11 mouse cellular contexts compared by ENCODE assay signal in genomic region chr6:13159437-13159836, GRCm38 (mm10).
DNase-seq lines count a peak whose midpoint lies in the region; ATAC-seq lines count a peak whose summit lies in the region.
"Had no signal": no experiment of that assay in that cellular context is flagged by ENCODE, and none has a peak within 500 bp of the region (broad histone marks: within the 10 kb centered on the region; RNA-seq: fewer than 3 reads in every experiment).

No protein-coding gene starts in this region.

- no peak overlapping the region for H3K9ac ChIP-seq in hindbrain, embryonic 14.5 days
- no peak overlapping the region for H3K9ac ChIP-seq in intestine, embryonic 16.5 days (ENCODE audit: low read depth, low read length)
- H3K9ac ChIP-seq: liver, embryonic 13.5 days had no signal

- peak; percentile 93 for ATAC-seq in frontal cortex, adult (ENCODE audit: low TSS enrichment)
- peak; percentile 78 for ATAC-seq in hindbrain, embryonic 14.5 days (ENCODE audit: low FRiP score)
- no peak for ATAC-seq in intestine, embryonic 16.5 days

- H3K4me2 ChIP-seq in hindbrain, embryonic 14.5 days (replicated peaks), result no peak overlapping the region
- no peak overlapping the region for H3K4me2 ChIP-seq in intestine, embryonic 16.5 days (ENCODE audit: low read depth, low read length)
- H3K4me2 ChIP-seq: liver, embryonic 13.5 days had no signal

- H3K27ac ChIP-seq in hindbrain, embryonic 14.5 days, result no peak overlapping the region
- no peak overlapping the region for H3K27ac ChIP-seq in intestine, embryonic 16.5 days (ENCODE audit: low read length)
- H3K27ac ChIP-seq: liver, embryonic 13.5 days had no signal

- DNase-seq in frontal cortex, postnatal 10 days (ENCODE audit: low spot score in 2 of 2), result no peak
- DNase-seq in right cerebral cortex, adult 18-20 months, result peak; percentile 37
- DNase-seq in right cerebral cortex, postnatal 36 days (ENCODE audit: low spot score in 2 of 2), result no peak
- peak; percentile 46 for DNase-seq in hindbrain, embryonic 14.5 days (ENCODE audit: low spot score)
- no peak for DNase-seq in ovary, postnatal 10 days (ENCODE audit: low spot score)
- no peak for DNase-seq in gastrocnemius, postnatal 25 days
- DNase-seq: cerebellum, adult 11-12 months; kidney, adult 8-10 months; liver, embryonic 13.5 days had no signal

- no peak overlapping the region for H3K4me3 ChIP-seq in hindbrain, embryonic 14.5 days (replicated peaks; ENCODE audit: low read length)
- no peak overlapping the region for H3K4me3 ChIP-seq in intestine, embryonic 16.5 days (ENCODE audit: low read length)
- H3K4me3 ChIP-seq: liver, embryonic 13.5 days had no signal

- WGBS in hindbrain, embryonic 14.5 days, result 90% methylated on average over 2 of the region's 2 CpGs
- WGBS in intestine, embryonic 16.5 days, result 91% methylated on average over 2 of the region's 2 CpGs

- no peaks in the 10 kb centered on the region for H3K27me3 ChIP-seq in hindbrain, embryonic 14.5 days (ENCODE audit: control insufficient read depth, insufficient read depth, low read length)
- no peaks in the 10 kb centered on the region for H3K27me3 ChIP-seq in intestine, embryonic 16.5 days (replicated peaks; ENCODE audit: control insufficient read depth, insufficient read depth, low read length)
- H3K27me3 ChIP-seq: liver, embryonic 13.5 days had no signal

- H3K4me1 ChIP-seq in hindbrain, embryonic 14.5 days (replicated peaks; ENCODE audit: control insufficient read depth, insufficient read depth, low read length), result no peaks in the 10 kb centered on the region
- no peaks in the 10 kb centered on the region for H3K4me1 ChIP-seq in intestine, embryonic 16.5 days (ENCODE audit: control insufficient read depth, insufficient read depth, low read length)
- H3K4me1 ChIP-seq: liver, embryonic 13.5 days had no signal

- H3K9me3 ChIP-seq in hindbrain, embryonic 14.5 days (ENCODE audit: control insufficient read depth, low read length), result no peaks in the 10 kb centered on the region
- H3K9me3 ChIP-seq in intestine, embryonic 16.5 days (ENCODE audit: control insufficient read depth, low read length), result no peaks in the 10 kb centered on the region
- H3K9me3 ChIP-seq: liver, embryonic 13.5 days had no signal

- H3K36me3 ChIP-seq in hindbrain, embryonic 14.5 days (replicated peaks; ENCODE audit: control insufficient read depth, insufficient read depth), result no peaks in the 10 kb centered on the region
- no peaks in the 10 kb centered on the region for H3K36me3 ChIP-seq in intestine, embryonic 16.5 days (ENCODE audit: control insufficient read depth, insufficient read depth, low read length)
- H3K36me3 ChIP-seq: liver, embryonic 13.5 days had no signal

Comparison
In these comparisons a context has a peak if more than half of its experiments do, and no peak if none do; other contexts are left out.
1. DNase-seq: peak in right cerebral cortex, adult 18-20 months (single experiment) and hindbrain, embryonic 14.5 days (single experiment); none in frontal cortex, postnatal 10 days (0 of 2), right cerebral cortex, postnatal 36 days (0 of 2), ovary, postnatal 10 days (single experiment) and gastrocnemius, postnatal 25 days (single experiment).